ENCODE assay signal across 29 mouse cellular contexts in the genomic region with DNA sequence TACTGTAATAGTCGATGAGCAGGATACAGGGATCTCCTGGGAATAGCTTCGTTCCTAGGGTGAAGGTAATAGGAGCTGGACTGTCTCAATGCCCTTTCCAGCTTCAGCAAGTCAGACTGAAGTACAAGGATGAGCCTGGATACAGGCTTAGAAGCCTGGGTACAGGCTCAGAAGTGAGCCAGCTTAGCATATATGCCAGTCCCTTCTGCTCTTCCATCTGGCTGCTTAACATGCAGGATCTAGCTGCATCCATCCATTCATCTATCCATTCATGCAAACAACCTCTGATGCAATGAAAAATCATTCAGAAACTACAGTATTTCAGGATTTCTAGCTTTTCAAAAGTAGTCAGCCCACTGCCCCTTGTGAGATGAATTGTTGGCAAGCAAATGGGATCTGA.
DNase-seq lines count a peak whose midpoint lies in the region; ATAC-seq and TF ChIP-seq lines count a peak whose summit lies in the region.
"Had no signal": no experiment of that assay in that cellular context is flagged by ENCODE, and none has a peak within 500 bp of the region (broad histone marks: within the 10 kb centered on the region; RNA-seq: fewer than 3 reads in every experiment).

No protein-coding gene starts in this region.

- H3K36me3 ChIP-seq in forebrain, postnatal 0 days (ENCODE audit: insufficient read depth), result no peaks in the 10 kb centered on the region
- no peaks in the 10 kb centered on the region for H3K36me3 ChIP-seq in forebrain, embryonic 12.5 days (replicated peaks)
- no peaks in the 10 kb centered on the region for H3K36me3 ChIP-seq in liver, embryonic 12.5 days
- H3K36me3 ChIP-seq: heart, embryonic 13.5 days; hindbrain, embryonic 15.5 days; limb, embryonic 10.5 days; limb, embryonic 15.5 days; midbrain, embryonic 13.5 days had no signal

- whole genome bisulfite sequencing in forebrain, postnatal 0 days, result 80% methylated on average over 2 of the region's 2 CpGs
- 86% methylated on average over 2 of the region's 2 CpGs for WGBS in forebrain, embryonic 12.5 days
- WGBS in liver, embryonic 12.5 days (ENCODE audit: insufficient replicate concordance), result 71% methylated on average over 2 of the region's 2 CpGs

- H3K27ac ChIP-seq in forebrain, postnatal 0 days (ENCODE audit: low read depth, low read length), result no peak overlapping the region
- no peak overlapping the region for H3K27ac ChIP-seq in forebrain, embryonic 12.5 days
- H3K27ac ChIP-seq in liver, embryonic 12.5 days, result no peak overlapping the region
- H3K27ac ChIP-seq: heart, embryonic 13.5 days; hindbrain, embryonic 15.5 days; limb, embryonic 10.5 days; limb, embryonic 15.5 days; liver, embryonic 14.5 days; macrophage; midbrain, embryonic 13.5 days had no signal

- no peaks in the 10 kb centered on the region for H3K4me1 ChIP-seq in forebrain, postnatal 0 days (ENCODE audit: insufficient read depth)
- no peaks in the 10 kb centered on the region for H3K4me1 ChIP-seq in forebrain, embryonic 12.5 days
- H3K4me1 ChIP-seq in liver, embryonic 12.5 days, result 0 out of 2 replicates have a peak, but pooled peaks cover 5% of the 10 kb centered on the region
- H3K4me1 ChIP-seq: heart, embryonic 13.5 days; hindbrain, embryonic 15.5 days; limb, embryonic 15.5 days; midbrain, embryonic 13.5 days had no signal

- no peak for TF ChIP-seq CTCF in forebrain, postnatal 0 days (IDR thresholded peaks at IDR 0.05; ENCODE audit: low read depth)
- no peak for TF ChIP-seq CTCF in brain, embryonic 14.5 days (IDR thresholded peaks at IDR 0.05; ENCODE audit: borderline replicate concordance, extremely low read depth, insufficient read depth, insufficient read length)

- intact Hi-C loops in left cerebral cortex, postnatal 14 days (cut with DNase I), result no loop called here
- intact Hi-C loops in left cerebral cortex, postnatal 4 days (cut with DNase I), result no loop called here

- H3K27me3 ChIP-seq in forebrain, postnatal 0 days (ENCODE audit: insufficient read depth, low read length), result no peaks in the 10 kb centered on the region
- H3K27me3 ChIP-seq in forebrain, embryonic 12.5 days, result no peaks in the 10 kb centered on the region
- peaks cover 4% of the 10 kb centered on the region; the same call in 1 of the 2 replicates for H3K27me3 ChIP-seq in liver, embryonic 12.5 days (replicated peaks)
- H3K27me3 ChIP-seq: hindbrain, embryonic 15.5 days; limb, embryonic 15.5 days; midbrain, embryonic 13.5 days had no signal

- no peak overlapping the region for H3K4me3 ChIP-seq in forebrain, postnatal 0 days (ENCODE audit: low read depth, low read length)
- no peak overlapping the region for H3K4me3 ChIP-seq in forebrain, embryonic 12.5 days (replicated peaks)
- no peak overlapping the region for H3K4me3 ChIP-seq in liver, embryonic 12.5 days
- H3K4me3 ChIP-seq: heart, embryonic 13.5 days; hindbrain, embryonic 15.5 days; limb, embryonic 10.5 days; limb, embryonic 15.5 days; midbrain, embryonic 13.5 days had no signal

- ATAC-seq in forebrain, postnatal 0 days, result peak; percentile 85
- ATAC-seq in forebrain, embryonic 12.5 days (ENCODE audit: low FRiP score), result no peak
- no peak for ATAC-seq in liver, embryonic 12.5 days
- ATAC-seq: CD4-positive, CD25-positive, alpha-beta regulatory T cell, adult 4 months; inflammation-experienced regulatory T-cells, adult 6 months; midbrain, embryonic 13.5 days had no signal

- TF ChIP-seq POLR2A in brain, embryonic 14.5 days (IDR thresholded peaks at IDR 0.05; ENCODE audit: borderline replicate concordance, extremely low read depth, insufficient read depth, insufficient read length, poor library complexity, severe bottlenecking), result no peak

- peak; percentile 75 for DNase-seq in forebrain, postnatal 0 days
- peak; percentile 11 to 24 for DNase-seq in left cerebral cortex, postnatal 14 days (ENCODE audit: low spot score in 2 of 2)
- DNase-seq in left cerebral cortex, postnatal 4 days, result no peak
- peak; percentile 65 for DNase-seq in brain, embryonic 14.5 days (ENCODE audit: low read depth)
- peak; percentile 23 for DNase-seq in telencephalon, adult 2 months (ENCODE audit: low read depth, low spot score)
- DNase-seq: adrenal gland, adult 2 months; adrenal gland, postnatal 36 days; cerebellum, adult 11 months; cerebellum, adult 9-10 months; cerebellum, postnatal 36 days; gastrocnemius, postnatal 10 days; heart, postnatal 10 days; kidney, adult 11 months; kidney, postnatal 14 days; lung, adult 2 months; lung, postnatal 10 days; retina, postnatal 1 day; right cerebral cortex, postnatal 25 days had no signal

- H3K9ac ChIP-seq in forebrain, postnatal 0 days, result no peak overlapping the region
- no peak overlapping the region for H3K9ac ChIP-seq in forebrain, embryonic 12.5 days
- H3K9ac ChIP-seq in liver, embryonic 12.5 days, result no peak overlapping the region
- H3K9ac ChIP-seq: heart, embryonic 13.5 days; hindbrain, embryonic 15.5 days; limb, embryonic 15.5 days; liver, embryonic 14.5 days; midbrain, embryonic 13.5 days had no signal

- H3K9me3 ChIP-seq in forebrain, postnatal 0 days (ENCODE audit: low read length), result no peaks in the 10 kb centered on the region
- no peaks in the 10 kb centered on the region for H3K9me3 ChIP-seq in forebrain, embryonic 12.5 days
- H3K9me3 ChIP-seq in liver, embryonic 12.5 days (replicated peaks), result no peaks in the 10 kb centered on the region
- H3K9me3 ChIP-seq: heart, embryonic 13.5 days; hindbrain, embryonic 15.5 days; limb, embryonic 10.5 days; limb, embryonic 15.5 days; midbrain, embryonic 13.5 days had no signal

- H3K4me2 ChIP-seq in forebrain, postnatal 0 days (ENCODE audit: low read depth), result no peak overlapping the region
- H3K4me2 ChIP-seq in forebrain, embryonic 12.5 days, result no peak overlapping the region
- no peak overlapping the region for H3K4me2 ChIP-seq in liver, embryonic 12.5 days
- H3K4me2 ChIP-seq: heart, embryonic 13.5 days; hindbrain, embryonic 15.5 days; limb, embryonic 15.5 days; midbrain, embryonic 13.5 days had no signal
